Mouse (Mus musculus) liver, embryonic 15.5 days (tissue): ENCODE measurements at regions not wholly inside any gene's neighbourhood (a gene's known extent, or its start where the extent isn't known, plus 50 kb on each side); places are given as distances from the start of the nearest gene placed in this dataset.

Experiments used
- ATAC-seq: fragments of 200-750 bp; cut with Nextera tagmentation; 2 replicates; pipeline ENCODE4 v1.8.0; 2017; ENCODE audit warnings: moderate number of reproducible peaks, mild to moderate bottlenecking, moderate library complexity; ENCODE audit not compliant: insufficient read depth
- H3K27ac ChIP-seq: fragments of 300-500 bp; sonication (generic); replicated peaks from 2 replicates; pipeline ENCODE4 v1.5.1; 2015; ENCODE audit warnings: mild to moderate bottlenecking, inconsistent platforms
- H3K27me3 ChIP-seq: fragments of 300-500 bp; sonication (generic); 2 replicates; pipeline ENCODE4 v1.6.1; 2015; ENCODE audit warnings: mild to moderate bottlenecking, inconsistent platforms
- H3K36me3 ChIP-seq: fragments of 300-500 bp; sonication (generic); replicated peaks from 2 replicates; pipeline ENCODE4 v1.6.1; 2015; ENCODE audit warnings: moderate library complexity, mild to moderate bottlenecking, inconsistent platforms
- H3K4me1 ChIP-seq: fragments of 300-500 bp; sonication (generic); replicated peaks from 2 replicates; pipeline ENCODE4 v1.6.1; 2015; ENCODE audit warnings: inconsistent platforms
- H3K4me2 ChIP-seq: fragments of 300-500 bp; sonication (generic); 2 replicates; pipeline ENCODE4 v1.6.1; 2015; ENCODE audit warnings: moderate library complexity, mild to moderate bottlenecking, inconsistent platforms
- H3K4me3 ChIP-seq: fragments of 300-500 bp; sonication (generic); replicated peaks from 2 replicates; pipeline ENCODE4 v1.5.1; 2015; ENCODE audit warnings: mild to moderate bottlenecking, inconsistent platforms
- H3K9ac ChIP-seq: fragments of 300-500 bp; sonication (generic); 2 replicates; pipeline ENCODE4 v1.6.1; 2015; ENCODE audit warnings: moderate library complexity, mild to moderate bottlenecking, inconsistent platforms
- H3K9me3 ChIP-seq: fragments of 300-500 bp; sonication (generic); replicated peaks from 2 replicates; pipeline ENCODE4 v1.6.1; 2016; ENCODE audit warnings: inconsistent platforms
- WGBS: fragments of 180-500 bp; shearing (Covaris S2); methylation state at CpG from one replicate; pipeline ENCODE4 v1.1.7; 2015; ENCODE audit warnings: mixed read lengths; ENCODE audit not compliant: insufficient replicate concordance; 5-methylcytosine and 5-hydroxymethylcytosine counted together

DNA sequence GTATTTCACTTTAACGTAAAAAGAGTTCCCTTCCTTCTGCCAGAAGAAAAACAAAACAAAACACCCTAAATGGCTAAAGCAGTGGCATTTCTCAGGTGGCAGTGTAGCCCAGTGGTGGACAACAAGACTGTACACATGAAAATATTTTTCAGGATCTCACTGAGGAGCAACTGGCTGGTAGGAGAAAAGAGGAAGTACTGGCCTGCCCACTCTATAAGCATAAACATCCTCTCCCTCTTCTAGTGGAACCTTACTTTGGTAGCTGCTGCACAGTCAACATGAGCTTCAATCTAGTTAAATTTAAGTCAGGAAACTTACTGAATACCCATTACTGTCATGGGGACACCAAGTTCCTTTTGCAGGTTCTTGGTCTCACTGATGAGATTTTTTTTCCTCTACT lies 209.5 kb upstream of the Ednrb start:
- Histone ChIP-seq H3K9me3 (no peaks in the 10 kb centered on the region), H3K27ac (no peak overlapping the region), H3K4me2 (no peak overlapping the region), H3K4me1 (no peaks in the 10 kb centered on the region), H3K27me3 (no peaks in the 10 kb centered on the region), H3K36me3 (no peaks in the 10 kb centered on the region), H3K9ac (no peak overlapping the region), H3K4me3 (no peak overlapping the region)
- no peak for ATAC-seq
- 65% methylated on average over 1 of the region's 1 CpGs for WGBS

DNA sequence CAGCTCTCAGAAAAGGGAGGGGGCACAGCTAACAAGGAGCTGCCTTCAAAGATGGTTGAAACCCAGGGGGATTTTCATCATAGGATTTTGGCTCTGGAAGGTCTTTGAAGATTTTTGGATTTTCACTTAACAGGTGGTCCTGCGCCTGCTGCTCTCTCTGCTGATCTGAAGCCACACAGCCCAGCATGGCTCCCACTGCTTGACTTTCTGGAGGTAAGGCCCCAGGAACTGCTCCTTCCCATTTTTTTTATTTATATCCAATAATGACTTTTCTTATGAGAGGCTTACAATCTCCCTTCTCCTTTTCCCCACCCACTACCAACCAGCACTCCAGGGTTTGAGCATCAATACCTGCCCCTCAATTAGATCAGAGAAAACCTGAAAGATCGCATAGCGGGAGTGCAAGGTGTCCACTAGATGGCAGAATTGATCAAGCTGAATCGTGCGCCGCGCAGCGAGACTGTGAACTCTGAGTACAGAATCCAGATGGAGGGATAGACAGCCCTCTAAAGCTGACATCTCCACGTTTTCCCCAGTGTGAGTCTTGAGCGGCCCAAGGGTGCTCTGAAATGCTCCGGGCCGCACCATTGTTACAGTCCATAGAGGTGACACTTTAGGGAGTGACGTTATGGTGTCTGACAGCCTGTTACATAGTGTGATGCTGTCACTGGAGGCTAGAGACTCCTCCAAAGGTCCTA lies 194.6 kb upstream of the Ednrb start:
- Histone ChIP-seq H3K9me3 (no peaks in the 10 kb centered on the region), H3K9ac (no peak overlapping the region)

DNA sequence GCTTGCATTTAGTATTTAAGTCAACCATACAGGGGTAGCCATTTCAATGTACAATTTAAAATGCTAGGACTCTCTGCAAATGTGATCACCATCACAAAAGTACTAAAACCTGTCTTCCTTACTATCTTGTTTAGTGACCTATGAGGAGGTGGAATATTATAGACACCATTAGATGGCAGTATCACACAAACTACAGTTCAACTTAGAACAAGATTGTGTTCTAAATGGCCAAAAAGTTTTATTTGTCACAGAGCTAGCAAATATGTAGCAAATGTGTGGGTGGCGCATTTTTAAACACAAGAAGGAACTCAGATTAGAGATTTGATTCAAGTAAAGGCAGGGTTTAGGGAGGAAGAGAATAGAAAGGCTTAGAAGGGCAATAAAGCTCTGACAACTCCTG lies 189.4 kb upstream of the Ednrb start:
- Histone ChIP-seq H3K27me3 (no peaks in the 10 kb centered on the region), H3K4me2 (no peak overlapping the region), H3K9ac (no peak overlapping the region), H3K36me3 (no peaks in the 10 kb centered on the region), H3K27ac (no peak overlapping the region), H3K4me1 (no peaks in the 10 kb centered on the region), H3K4me3 (no peak overlapping the region), H3K9me3 (no peaks in the 10 kb centered on the region)
- ATAC-seq = no peak
- 26% methylated on average over 1 of the region's 1 CpGs for WGBS

More for the DNA sequence above, 194.6 kb upstream of the Ednrb start:
- 12% methylated on average over 13 of the region's 13 CpGs for WGBS
- no peak overlapping the region for H3K4me3 ChIP-seq
- no peak for ATAC-seq
- H3K27me3 ChIP-seq = no peaks in the 10 kb centered on the region
- no peaks in the 10 kb centered on the region for H3K4me1 ChIP-seq
- H3K4me2 ChIP-seq = no peak overlapping the region
- H3K36me3 ChIP-seq = no peaks in the 10 kb centered on the region
- H3K27ac ChIP-seq = no peak overlapping the region

DNA sequence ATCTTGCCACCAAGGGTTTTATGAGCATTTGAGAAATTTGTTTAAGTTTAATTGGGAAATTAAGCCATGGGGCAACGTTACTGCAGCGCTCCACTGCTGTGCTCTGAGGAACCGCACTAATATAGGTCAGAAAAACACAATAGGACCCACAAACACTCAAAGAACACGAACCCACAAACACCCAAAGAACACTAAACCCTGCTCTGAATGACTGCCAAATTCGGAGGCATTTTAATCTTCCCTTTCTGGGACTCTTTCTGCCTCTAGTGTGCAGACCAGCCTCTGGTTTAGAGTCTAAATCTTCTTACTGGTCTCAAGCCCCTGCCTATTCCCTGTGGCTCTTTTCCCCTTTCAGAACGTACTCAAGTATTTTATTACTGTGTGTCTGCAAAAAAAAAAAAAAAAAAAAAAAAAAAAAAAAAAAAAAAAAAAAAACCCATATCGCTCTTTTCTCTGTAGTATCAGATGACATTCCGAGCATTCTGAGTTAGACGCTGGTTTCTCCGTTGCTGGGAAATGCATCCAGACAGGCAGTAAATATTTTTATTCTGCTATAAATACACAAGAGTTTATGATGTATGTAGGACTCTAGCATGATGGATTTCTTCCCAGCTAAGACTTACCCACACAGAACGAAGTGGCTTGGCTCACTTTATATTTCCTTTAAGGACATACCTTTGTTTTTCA lies 186.7 kb upstream of the Ednrb start:
- whole genome bisulfite sequencing = 64% methylated on average over 11 of the region's 11 CpGs
- ATAC-seq = no peak
- H3K9me3 ChIP-seq = no peaks in the 10 kb centered on the region
- no peaks in the 10 kb centered on the region for H3K36me3 ChIP-seq
- H3K4me1 ChIP-seq = no peaks in the 10 kb centered on the region
- H3K27me3 ChIP-seq = no peaks in the 10 kb centered on the region
- H3K4me3 ChIP-seq = no peak overlapping the region
- no peak overlapping the region for H3K27ac ChIP-seq
- no peak overlapping the region for H3K4me2 ChIP-seq
- H3K9ac ChIP-seq = no peak overlapping the region

DNA sequence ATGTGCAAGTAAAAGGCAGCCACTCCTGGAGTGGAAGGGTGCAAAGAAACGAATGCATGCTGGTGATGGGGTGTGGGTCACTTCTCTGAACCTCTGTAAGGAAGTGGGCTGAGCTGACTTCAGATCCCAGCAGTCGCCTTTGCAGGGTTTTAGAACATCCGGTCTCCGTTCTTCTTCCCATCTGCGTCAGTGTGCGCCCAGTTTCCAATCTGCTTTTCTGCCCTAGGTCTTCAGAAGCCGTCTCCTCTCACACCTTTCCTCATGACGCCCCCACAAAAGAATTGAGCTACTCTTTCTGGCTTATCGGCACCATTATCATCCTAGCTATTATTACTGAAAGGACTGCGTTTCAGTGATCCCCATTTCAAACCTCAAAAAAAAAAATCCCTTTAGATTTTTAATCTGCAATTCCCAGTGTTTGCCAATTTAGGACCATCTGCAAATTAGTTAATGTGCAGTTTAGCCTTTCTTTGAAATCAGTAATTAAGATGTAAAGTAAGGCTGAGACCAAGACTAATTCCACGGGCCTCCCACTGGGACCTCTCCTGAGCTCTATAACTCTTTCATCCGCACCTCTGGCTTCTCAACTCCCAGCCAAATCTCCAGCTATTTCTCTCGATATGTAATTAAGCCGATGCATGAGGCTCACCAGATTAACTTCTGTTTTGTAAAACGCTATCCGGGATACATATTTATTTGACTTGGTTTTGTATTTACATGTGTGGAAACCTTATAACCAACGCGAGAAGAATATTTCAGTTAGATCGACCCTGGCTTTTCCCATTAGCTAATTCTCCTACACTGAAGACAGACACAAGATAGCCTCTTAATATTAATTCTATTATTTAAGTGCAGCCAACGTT lies 185.7 kb upstream of the Ednrb start:
- WGBS = 43% methylated on average over 20 of the region's 20 CpGs
- ATAC-seq = no peak

DNA sequence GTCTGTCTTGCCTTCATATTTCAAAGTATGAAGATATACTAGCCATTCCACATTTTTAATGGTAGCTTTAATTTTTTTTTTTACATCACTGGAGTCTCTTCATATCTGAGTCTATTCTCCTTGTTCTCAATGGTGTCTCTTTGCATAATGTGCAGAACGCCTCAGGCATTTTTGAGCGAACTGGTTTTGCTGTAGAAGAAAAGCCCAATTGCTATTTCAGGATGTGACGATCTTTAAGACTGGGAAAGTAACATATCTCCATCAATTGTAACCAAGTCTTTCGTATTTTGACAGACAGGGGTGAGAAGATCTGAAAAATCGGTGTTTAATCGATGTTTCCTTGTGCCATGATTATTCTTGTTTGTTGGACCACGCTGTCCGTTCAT lies 183.7 kb upstream of the Ednrb start:
- ATAC-seq = no peak
- Histone ChIP-seq H3K36me3 (no peaks in the 10 kb centered on the region), H3K9me3 (no peaks in the 10 kb centered on the region), H3K9ac (no peak overlapping the region), H3K27ac (no peak overlapping the region), H3K4me3 (no peak overlapping the region), H3K27me3 (no peaks in the 10 kb centered on the region), H3K4me1 (no peaks in the 10 kb centered on the region), H3K4me2 (no peak overlapping the region)
- WGBS = 69% methylated on average over 8 of the region's 8 CpGs

More for the DNA sequence above, 185.7 kb upstream of the Ednrb start:
- no peak overlapping the region for H3K27ac ChIP-seq
- H3K9ac ChIP-seq = no peak overlapping the region
- no peaks in the 10 kb centered on the region for H3K4me1 ChIP-seq
- no peaks in the 10 kb centered on the region for H3K36me3 ChIP-seq
- H3K4me3 ChIP-seq = no peak overlapping the region
- H3K4me2 ChIP-seq = no peak overlapping the region
- H3K9me3 ChIP-seq = no peaks in the 10 kb centered on the region
- no peaks in the 10 kb centered on the region for H3K27me3 ChIP-seq

DNA sequence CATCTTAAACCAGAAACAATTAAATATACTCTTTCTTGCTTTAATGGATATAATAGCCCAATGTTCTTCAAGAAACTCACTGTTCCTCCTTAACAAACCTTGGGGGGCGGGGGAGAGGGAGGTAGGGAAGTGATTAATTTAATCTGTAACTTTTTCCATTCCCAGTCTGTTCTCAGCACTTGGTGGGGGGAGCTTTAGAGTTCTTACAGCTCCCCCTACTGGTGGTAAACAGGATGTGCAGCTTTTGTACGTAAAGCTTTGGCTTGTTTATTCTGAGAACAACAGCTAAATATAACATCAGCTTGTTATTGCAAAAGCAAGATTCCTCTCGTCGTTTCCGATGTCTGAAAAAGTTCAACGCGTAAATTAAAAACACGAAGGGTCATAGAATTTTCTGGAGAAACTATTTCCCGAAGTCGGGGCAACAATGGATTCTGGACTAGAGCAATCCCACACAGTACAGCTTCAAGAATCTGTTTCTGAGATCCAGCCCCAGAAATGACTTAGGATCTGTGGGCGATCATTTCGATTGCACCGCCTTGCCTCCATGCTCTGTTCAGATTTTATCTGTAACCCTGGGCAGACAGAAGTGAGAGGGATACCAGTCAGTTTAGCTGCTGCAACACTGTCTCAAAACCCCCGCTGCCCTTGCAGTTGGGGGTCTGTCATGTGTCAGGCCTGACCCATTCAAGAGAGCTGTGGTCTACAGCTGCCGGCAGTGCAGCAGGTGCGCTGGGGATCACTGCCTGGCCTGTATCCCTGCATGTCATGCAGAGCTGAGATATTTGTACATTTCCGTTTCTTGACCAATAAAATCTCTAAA lies 183.1 kb upstream of the Ednrb start:
- Histone ChIP-seq H3K27ac (no peak overlapping the region), H3K27me3 (no peaks in the 10 kb centered on the region), H3K4me3 (no peak overlapping the region), H3K36me3 (no peaks in the 10 kb centered on the region), H3K9me3 (no peaks in the 10 kb centered on the region), H3K9ac (no peak overlapping the region), H3K4me2 (no peak overlapping the region), H3K4me1 (no peaks in the 10 kb centered on the region)
- ATAC-seq = no peak
- 22% methylated on average over 17 of the region's 17 CpGs for WGBS

DNA sequence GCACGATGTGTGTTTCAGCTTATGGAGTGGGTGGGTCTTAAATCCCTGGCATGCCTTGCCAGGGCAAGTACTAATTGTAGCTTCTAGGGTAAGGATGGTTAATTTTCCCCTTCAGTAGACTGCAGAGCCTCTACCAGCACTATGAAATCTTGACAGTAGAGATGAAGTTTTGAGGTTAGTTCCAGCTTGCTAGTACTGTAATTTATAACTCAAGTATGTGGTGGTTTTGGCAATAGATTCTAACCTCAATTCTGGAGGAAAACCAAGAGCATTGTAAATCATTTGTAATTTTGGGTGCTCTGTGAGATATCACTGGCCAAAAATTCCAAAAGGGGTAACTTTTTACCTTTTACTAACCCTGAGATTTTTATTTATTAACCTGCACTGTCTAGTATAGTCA lies 164.3 kb upstream of the Ednrb start:
- no peak for ATAC-seq
- WGBS = 71% methylated on average over 1 of the region's 1 CpGs
- Histone ChIP-seq H3K27ac (no peak overlapping the region), H3K4me1 (no peaks in the 10 kb centered on the region), H3K9me3 (no peaks in the 10 kb centered on the region), H3K4me2 (no peak overlapping the region), H3K36me3 (no peaks in the 10 kb centered on the region), H3K9ac (no peak overlapping the region), H3K27me3 (no peaks in the 10 kb centered on the region), H3K4me3 (no peak overlapping the region)

DNA sequence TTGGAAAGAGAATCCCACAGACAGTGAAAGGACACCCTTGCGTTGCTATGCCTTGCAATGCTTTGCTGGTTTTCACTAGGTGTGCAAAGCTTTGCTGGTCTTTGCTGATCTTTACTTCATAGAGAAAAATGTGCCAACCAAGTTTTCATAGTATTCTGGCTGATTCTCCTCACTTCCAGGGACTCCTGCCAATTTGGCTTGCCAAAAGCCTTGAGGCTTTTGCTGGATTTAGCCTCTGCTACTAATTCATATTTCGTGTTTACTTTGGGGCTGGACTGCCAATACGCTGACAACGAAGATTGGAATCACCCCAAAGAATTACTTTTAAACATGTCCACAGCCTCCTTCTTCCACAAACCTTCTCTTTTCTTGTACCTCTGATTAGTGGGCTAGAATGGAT lies 162.2 kb upstream of the Ednrb start:
- ATAC-seq = no peak
- Histone ChIP-seq H3K4me1 (no peaks in the 10 kb centered on the region), H3K9ac (no peak overlapping the region), H3K27ac (no peak overlapping the region), H3K4me2 (no peak overlapping the region), H3K27me3 (no peaks in the 10 kb centered on the region), H3K9me3 (no peaks in the 10 kb centered on the region), H3K4me3 (no peak overlapping the region), H3K36me3 (no peaks in the 10 kb centered on the region)
- WGBS = 58% methylated on average over 4 of the region's 4 CpGs

DNA sequence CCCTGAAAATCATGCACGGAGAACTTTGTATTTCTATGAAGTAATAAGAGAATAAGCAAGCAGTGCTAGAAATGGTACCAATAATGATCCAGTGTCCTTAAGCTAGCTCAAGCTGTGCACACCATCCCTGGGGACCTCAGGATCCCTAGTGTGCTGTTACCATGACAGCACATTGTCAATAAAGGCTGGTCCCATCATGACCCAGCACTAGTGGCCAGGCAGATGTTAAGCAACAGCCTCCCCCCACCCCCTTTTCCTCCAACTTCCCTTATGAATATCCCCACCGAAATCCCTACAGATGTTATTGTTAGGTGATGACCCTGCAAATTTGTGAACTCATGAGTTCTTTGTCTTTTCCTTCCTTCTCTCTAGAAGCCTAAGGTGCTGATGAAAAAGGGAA lies 160.9 kb upstream of the Ednrb start:
- Histone ChIP-seq H3K27ac (no peak overlapping the region), H3K9ac (no peak overlapping the region), H3K4me1 (no peaks in the 10 kb centered on the region), H3K27me3 (no peaks in the 10 kb centered on the region), H3K9me3 (no peaks in the 10 kb centered on the region), H3K4me3 (no peak overlapping the region), H3K4me2 (no peak overlapping the region), H3K36me3 (no peaks in the 10 kb centered on the region)
- no peak for ATAC-seq
- WGBS = 36% methylated on average over 2 of the region's 2 CpGs

DNA sequence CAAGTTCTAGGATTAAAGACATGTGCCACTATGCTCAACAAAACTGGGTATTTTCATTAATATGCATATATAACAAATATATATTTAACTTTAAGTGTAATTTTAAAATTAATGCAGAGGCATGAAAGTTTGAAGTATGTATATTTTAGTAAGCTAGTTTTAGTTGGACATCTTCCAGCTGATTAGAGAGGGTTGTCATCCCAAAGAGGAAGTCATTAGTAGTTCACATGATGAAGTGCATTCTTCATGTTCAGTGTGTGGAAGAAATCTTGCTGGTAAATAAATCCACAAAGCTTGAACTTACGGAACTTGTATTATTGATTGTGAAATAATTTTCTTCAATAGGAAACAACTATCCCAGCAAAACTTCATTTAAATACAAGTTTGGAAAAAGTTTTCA lies 158.2 kb upstream of the Ednrb start:
- 39% methylated on average over 1 of the region's 1 CpGs for WGBS
- Histone ChIP-seq H3K4me2 (no peak overlapping the region), H3K36me3 (no peaks in the 10 kb centered on the region), H3K9ac (no peak overlapping the region), H3K4me1 (no peaks in the 10 kb centered on the region), H3K4me3 (no peak overlapping the region), H3K9me3 (no peaks in the 10 kb centered on the region), H3K27me3 (no peaks in the 10 kb centered on the region), H3K27ac (no peak overlapping the region)
- no peak for ATAC-seq
